Mouse (Mus musculus) left cerebral cortex, postnatal 36 days (tissue): ENCODE results near the gene Spata31d1a. TPM values are rescaled to one million over a fixed set of nuclear protein-coding genes. Genes with fewer than 3 reads are reported as not detected.
A peak's percentile ranks its signal among the peaks of the same experiment; 100 is the strongest.

ENCODE experiments used
- DNase-seq, 2 experiments: peaks; one replicate each; pipeline ENCODE4 v3.0.0; 2021 to 2022; ENCODE audit warnings: low spot score in 2 of 2, mixed read lengths in 1 of 2
- intact Hi-C: fragments of 180-260 bp; cut with DNase I; formaldehyde crosslinking; loops from one replicate; pipeline ENCODE4 v1.15.1; 2025
- total RNA-seq, 2 experiments: library from RNA; stranded (reverse); gene quantifications; 2 replicates each; pipeline ENCODE4 v1.2.3; 2021

Gene Spata31d1a
- total RNA-seq, 2 experiments from 2014 or later: 0.12 to 0.25 TPM

DNA sequence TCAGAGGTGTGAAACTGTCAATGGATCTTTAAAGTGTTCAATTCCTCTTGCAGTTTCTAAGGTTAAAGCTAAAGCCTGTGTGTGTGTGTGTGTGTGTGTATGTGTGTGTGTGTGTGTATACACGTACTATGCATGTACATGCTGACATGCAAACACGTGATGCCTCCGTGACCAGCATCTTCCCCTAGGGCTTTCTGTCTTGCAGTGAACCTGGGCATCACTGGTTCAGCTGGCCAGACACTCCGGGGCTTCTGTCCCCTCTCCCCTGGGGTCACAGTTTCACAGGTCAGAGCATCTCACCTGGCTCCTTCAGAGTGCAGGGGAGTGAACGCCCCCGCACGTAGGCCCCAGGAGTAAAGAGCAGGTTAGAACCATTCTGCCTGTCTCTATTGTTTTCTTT is 36.5 kb downstream of the Spata31d1a start:
- DNase-seq: no peak
- intact Hi-C loops: no loop called here

DNA sequence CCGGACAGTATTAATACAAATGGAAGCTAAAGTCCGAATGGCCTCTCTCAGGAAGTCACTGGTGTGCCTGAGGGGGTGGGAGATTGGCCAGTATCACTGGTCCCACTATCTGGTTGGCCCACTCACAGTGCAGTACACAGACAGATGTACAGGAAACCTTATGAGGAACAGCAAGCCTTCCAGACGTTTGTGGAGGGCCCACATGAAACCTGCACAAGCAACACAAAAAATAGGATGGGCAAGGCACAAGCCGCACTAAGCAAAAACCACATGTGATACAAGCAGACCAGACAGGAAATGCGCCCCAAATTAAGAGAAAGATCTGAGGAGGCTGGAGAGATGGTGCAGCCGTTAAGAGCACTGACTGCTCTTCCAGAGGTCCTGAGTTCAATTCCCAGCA is 37.9 kb downstream of the Spata31d1a start:
- intact Hi-C loops: no loop called here
- no peak for DNase-seq

DNA sequence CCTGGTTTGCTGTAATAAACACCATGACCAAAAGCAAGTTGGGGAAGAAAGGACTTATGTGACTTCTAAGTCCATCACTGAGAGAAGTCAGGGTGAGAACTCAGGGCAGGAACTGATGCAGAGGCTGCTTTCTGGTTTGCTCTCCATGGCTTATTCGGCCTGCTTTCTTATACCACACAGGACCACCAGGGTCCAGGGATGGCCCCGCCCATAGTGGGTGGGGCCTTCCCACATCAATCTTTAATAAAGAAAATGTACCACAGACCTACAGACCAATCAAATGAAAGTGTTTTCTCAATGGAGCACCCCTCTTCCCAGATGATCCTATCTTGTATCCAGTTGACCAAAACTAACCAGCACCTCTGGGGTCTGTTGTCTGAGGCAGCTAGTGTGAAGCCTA is 38.6 kb downstream of the Spata31d1a start:
- no peak for DNase-seq
- intact Hi-C loops: no loop called here

DNA sequence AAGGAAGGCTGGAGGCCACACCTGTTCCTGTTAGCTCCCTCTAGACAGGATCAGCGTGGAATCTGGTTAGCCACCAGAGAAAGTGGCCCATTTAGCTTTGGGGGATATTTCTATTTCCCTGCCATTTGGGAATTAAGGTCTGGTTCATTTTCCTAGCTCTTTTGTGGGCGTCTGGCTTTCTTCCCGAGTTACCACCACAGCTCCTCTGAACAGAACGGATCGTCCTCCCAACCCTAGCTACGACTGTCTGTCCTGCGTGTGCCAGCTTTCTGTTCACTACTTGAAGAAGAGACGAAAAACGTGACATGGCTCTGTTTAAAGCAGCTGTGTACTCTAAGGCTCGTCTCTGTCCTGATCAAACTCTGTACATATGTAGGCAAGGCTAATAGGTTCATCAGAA is 40.2 kb downstream of the Spata31d1a start:
- intact Hi-C loops: no loop called here
- DNase-seq: peak in 1 of 2 experiments; percentile 35

DNA sequence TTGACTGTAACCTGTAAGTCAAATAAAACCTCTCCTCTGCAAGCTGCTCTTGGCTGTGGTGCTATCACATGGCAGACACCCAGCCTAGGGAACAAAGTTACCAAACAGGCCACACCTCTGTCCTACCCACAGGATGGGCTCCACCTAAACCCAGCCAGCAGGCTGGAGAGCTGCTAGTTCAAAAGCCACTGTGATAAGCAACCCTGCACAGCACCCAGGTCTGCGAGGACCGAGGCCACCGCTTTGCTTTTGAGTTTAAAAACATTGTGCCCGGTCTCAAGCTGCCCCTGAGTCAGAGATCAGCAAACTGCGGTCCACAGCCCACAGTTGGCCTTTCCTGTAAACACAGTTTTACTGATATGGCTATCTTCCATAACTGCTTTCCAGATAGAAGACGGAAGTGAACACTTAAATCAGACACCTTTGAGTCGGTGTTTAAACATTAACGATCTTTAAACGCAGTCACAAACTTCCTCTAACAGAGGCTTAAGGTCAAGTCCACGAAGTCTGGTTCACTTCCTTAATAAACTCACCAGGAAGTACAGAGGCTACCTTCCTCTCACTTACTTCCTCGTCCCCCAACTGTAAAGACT is 41.5 kb downstream of the Spata31d1a start:
- intact Hi-C loops: no loop called here
- no peak for DNase-seq

DNA sequence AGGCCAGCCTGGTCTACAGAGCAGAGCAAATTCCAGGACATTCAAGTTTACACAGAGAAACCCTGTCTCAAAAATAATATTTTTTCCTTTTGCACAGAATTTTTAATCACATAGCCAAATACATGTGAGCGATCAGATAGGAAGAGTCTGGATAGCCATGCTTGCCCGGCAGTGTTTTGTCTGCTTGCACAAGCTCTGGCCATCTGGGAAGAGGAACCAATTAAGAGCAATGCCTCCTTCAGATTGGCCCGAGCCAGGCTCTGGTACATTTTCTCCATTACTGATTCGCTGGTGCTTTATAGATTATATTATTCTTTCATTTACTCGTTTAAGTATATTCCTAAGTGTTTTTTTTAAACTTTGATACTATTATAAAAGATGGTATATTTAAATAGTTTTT is 42.4 kb downstream of the Spata31d1a start:
- no peak for DNase-seq
- intact Hi-C loops: no loop called here

DNA sequence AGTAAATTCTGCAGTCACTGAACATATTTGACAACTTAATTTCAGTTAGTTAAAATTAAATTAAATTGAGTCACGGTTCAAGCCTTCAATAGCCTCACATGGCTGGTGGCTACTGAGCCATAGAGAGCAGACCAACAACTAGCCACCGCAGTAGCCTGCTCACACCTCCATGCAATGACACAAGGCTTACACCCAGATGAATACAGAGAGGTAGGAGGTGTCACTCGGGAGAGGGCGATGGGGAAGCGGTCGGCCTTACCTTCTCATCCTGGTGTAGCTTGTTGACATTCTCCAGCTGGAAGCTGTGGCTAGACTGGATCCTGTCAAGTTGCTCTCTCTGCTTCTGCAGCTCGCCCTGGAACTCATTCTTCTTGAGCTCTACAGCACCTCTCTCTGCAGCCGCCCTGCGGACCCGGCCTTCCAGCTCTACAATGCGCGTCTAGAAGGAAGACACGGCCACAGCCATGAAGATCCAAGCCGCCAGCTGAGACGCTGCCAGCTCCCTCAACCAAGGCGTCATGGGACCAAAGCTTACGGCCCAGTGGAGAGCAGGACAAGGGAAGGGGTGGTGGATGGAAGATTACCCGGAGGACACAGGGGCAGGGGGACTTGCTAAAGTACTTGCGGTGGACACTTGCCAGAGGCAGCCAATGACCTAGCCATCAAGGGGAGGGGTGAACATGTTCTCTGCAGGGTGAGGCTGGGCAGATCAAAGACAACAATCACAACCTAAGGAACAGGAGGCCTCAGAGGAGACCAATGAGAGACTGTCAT is 46.0 kb downstream of the Spata31d1a start:
- intact Hi-C loops: no loop called here
- no peak for DNase-seq

DNA sequence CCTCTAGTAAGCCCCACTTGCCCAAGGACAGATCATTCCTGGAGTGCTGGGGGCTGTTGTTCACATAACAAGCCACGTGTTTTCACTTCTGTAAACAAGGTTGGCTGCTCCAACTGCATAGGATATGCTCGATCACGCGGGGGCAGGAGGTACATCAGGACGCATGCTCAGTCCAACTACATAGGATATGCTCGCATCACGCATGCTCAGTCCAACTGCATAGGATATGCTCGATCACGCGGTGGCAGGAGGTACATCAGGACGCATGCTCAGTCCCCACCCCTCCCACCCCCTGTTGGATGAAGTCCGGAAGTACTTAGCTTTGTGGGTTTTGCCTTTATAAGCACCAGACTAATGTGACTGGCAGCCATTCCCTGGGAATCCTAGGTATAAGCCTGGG is 48.2 kb downstream of the Spata31d1a start:
- DNase-seq: no peak
- intact Hi-C loops: no loop called here

DNA sequence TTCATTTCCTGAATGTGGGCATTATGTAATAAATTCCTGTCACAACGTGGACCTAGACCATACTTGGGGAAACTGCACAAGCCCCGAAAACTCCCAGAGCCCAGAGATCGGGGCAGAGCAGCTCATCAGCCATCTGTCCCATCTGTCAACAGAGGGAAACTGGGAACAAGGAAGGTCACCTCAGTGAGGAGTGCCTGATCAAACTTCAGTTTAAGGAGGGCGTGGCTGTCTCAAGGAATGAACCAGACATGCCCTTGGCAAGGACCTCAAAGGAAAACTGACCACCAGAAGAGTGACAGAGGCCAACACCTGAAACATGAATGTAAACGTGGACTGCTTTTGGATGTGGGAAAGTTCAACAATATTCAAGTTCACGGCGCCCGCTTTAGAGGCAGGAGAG is 48.7 kb downstream of the Spata31d1a start:
- no peak for DNase-seq
- intact Hi-C loops: no loop called here

DNA sequence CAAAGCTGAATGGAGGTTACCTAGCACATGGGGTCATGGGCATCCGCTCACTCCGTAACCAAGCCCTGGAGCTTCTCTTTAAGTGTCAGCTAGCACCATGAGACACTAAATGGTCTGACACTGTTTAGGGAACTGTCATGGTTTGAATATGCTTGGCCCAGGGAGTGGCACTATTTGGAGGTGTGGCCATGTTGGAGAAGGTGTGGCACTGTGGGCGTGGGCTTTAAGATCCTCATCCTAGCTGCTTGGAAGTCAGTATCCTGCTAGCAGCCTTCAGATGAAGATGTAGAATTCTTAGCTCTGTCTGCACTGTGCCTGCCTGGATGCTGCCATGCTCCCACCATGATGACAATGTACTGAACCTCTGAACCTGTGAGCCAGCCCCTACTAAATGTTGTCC is 49.8 kb downstream of the Spata31d1a start:
- DNase-seq: no peak
- intact Hi-C loops: no loop called here

DNA sequence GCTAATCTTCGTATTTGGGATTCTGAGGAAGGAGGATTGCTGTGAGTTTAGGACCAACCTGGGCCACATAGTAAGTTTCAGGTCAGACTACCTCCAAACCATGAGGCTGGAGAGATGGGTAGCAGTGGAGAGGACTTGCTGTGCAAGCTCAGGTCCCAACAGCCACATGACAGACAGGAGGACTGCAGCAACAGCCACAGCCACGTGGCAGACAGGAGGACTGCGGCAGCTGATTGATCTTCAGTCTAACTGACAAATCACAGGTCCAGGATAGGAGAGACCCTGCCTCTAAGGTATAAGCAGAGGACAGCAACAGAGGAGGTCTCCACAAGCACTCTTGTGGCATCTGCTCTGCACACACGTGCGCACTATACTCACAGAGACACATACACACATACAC is 52.3 kb downstream of the Spata31d1a start:
- intact Hi-C loops: no loop called here
- DNase-seq: no peak

DNA sequence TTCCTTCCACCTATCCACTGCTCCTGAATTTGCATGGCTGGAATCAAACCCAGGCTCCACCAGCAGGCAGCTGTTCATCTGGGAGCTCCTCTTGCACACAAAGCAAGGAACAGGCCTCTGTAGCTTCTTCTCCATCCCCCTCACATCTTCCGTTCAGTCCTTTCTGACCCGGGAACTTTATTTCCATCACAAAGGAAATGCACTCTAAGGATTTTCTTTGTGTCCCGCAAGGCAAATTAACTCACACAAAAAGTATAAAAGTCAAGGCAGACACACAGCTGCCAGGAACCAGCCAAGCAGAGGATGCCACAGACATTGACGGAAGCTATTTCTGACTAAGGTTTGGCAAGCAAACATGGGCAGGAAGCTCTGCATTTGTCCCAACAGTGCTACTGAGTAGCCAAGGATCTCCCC is 53.1 kb downstream of the Spata31d1a start:
- DNase-seq: no peak
- intact Hi-C loops: no loop called here

DNA sequence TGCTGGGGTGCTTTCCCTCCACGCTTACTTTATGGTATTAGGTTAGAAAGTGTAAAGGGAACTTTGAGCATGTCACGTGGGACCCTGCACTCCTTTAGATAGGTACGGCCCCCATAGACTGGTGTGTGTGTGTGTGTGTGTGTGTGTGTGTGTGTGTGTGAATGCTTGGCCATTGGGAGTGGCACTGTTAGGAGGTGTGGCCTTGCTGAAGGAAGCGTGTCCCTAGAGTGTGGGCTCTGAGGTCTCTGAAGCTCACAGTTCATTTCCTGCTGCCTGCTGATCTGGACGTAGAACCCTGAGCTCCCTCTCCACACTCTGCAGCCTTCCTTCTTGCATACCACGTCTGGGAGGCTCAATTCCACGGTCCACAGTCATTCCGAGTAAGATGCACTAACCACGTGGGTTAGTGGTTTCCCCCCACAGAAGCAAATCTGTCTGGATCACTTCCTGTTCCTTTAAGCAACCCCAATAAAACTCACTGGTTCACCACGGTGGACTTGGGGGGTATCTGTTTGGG is 53.8 kb downstream of the Spata31d1a start:
- intact Hi-C loops: no loop called here
- no peak for DNase-seq

DNA sequence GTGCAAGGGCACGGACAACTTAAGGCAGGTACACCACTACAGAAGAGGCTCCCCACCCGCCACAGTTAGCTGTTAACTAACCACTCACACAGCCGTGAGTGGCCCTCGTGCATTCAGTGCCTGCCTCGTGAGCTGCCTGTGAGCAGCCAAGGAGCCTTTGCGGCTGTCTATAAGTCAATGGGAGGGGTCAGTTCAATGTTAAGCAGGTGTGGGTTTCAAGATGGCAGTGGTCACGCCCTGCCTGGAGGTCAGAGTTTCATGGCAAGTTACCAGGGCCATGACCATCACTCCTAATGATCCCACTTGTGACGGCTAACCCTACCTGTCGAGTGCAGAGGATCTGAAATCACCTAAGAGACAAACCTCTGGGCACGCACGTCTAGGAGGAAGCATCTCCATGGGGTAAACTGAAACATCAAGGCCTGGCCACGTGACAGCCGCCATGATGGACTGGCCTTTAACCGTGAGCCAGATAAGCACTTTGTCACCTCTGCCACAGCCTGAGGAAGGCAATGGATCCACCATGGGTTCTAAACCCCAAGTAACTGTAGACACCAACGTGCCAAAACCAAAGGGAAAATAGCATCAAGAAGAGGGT is 54.3 kb downstream of the Spata31d1a start:
- DNase-seq: no peak
- intact Hi-C loops: no loop called here

DNA sequence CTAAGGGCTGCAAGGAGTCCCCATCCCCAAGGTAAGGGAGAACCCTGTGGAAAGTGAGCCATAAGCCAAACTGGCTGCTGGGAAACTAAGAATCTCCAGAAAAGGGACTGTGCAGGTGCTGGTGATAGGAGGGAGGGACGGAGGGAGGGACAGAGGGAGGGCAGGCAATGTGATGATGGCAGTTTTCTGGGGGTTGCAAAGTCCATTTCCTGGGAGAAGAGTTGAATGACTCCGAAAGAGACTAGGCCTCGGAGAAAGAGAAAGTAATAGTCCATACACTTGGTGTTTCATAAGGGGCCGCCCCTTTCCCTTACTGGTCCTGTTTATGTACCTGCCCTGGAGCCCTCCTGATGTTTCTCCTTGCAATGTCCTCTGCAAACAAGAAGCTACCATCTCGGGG is 55.7 kb downstream of the Spata31d1a start:
- intact Hi-C loops: no loop called here
- no peak for DNase-seq

DNA sequence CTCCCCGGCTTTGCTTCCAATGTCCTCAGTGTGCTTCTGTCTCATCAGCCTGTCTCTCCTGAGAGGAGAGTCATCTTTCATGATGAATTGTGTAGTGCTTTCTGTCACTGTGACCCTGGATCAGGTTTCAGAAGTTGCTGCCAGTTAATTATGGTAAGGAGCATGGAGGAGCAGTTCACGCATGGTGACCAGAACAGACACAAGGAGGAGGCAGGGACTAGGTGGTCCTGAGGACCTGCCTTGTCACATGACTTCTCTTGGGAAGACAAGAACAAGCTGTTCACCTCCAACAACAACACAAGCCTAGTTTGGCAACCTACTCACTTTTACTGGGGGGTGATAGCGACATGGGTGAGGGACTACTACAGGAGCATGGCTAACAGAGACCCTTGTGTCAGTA is 57.0 kb downstream of the Spata31d1a start:
- no peak for DNase-seq
- intact Hi-C loops: no loop called here

DNA sequence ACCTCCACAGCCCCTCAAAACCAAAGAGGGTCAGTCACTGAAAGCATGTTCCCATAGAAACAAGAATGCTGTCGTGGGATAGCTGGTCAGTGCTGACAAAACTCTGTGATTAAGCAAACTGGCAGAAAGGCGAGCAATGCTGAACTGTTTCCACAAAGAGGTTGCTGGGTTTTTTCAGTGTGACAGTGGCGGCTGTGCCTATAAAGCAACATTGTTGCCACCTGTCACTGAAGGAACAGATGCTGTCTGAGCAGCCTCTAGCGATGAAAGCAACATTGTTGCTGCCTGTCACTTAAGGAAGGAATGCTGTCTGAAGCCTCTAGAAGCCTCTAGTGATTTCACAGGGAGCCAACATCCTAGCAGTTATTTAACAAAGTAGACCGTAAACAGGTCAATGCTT is 57.5 kb downstream of the Spata31d1a start:
- no peak for DNase-seq
- intact Hi-C loops: no loop called here
